Mouse (Mus musculus): ENCODE data around the gene Ptprd.

DNA sequence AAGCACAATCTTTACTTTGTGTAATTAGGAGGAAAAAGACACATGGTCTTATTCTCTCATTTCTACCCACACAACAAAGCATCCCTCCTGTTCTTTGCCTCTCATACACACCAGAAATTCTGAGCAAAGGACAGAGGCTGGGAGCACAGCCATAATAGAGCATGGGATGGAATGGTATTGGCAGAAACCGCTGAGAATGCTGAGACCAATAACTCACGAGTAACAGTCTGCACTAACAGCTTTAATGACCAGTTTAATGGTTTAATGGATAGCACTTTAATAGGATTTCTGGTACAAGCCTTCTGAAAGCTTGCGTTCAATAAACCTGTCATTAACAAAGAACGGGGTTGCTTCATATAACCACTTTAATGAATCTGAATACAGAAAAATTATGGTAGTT lies 2190.1 kb downstream of the Ptprd start:
- TF ChIP-seq CTCF (IDR thresholded peaks at IDR 0.05; ENCODE audit: low read depth, low read length): no peak
- no peak for TF ChIP-seq GATA2 (IDR thresholded peaks at IDR 0.05; ENCODE audit: borderline replicate concordance, low read depth, low read length)

Data from G1E (cell line).